Mouse (Mus musculus): ENCODE data around the gene Olfr362. TPM values are rescaled to one million over a fixed set of nuclear protein-coding genes. Genes with fewer than 3 reads are reported as not detected.
"Not testable (repeated sequence)": the region's sequence is repeated elsewhere in the genome, so short reads cannot be mapped to it uniquely, and the experiment has no call there.

Gene Olfr362
- polyA plus RNA-seq (2012; ENCODE audit: insufficient read depth, insufficient read length, missing spikeins): not detected in 2 replicates

GRCm38 (mm10) chr2:37117810-37118209 is at the start of gene Olfr362:
Gene Olfr362, minus strand, starts transcription at chr2:37117910.
- H3K27ac ChIP-seq (ENCODE audit: insufficient read depth, low read depth, low read length): no peak within 1 kb of the TSS
- TF ChIP-seq POLR2A (IDR thresholded peaks at IDR 0.05; ENCODE audit: borderline replicate concordance, low read depth, low read length): no peak
- TF ChIP-seq CTCF (IDR thresholded peaks at IDR 0.05; ENCODE audit: low read depth, low read length): no peak
- no peak within 1 kb of the TSS for H3K4me3 ChIP-seq (ENCODE audit: insufficient read depth, low read length)
- H3K4me1 ChIP-seq (ENCODE audit: control insufficient read depth, insufficient read depth, low read length): no peaks in the 10 kb centered on the region

GRCm38 (mm10) chr2:37139022-37139421 is 21.3 kb upstream of the Olfr362 start, which contains the start of gene Olfr364-ps1:
Gene Olfr364-ps1, plus strand, starts transcription at chr2:37139322.
- no peak within 1 kb of the TSS for H3K4me3 ChIP-seq (ENCODE audit: insufficient read depth, low read length)
- H3K4me1 ChIP-seq (ENCODE audit: control insufficient read depth, insufficient read depth, low read length): no peaks in the 10 kb centered on the region
- H3K27ac ChIP-seq (ENCODE audit: insufficient read depth, low read depth, low read length): no peak within 1 kb of the TSS
- TF ChIP-seq CTCF (IDR thresholded peaks at IDR 0.05; ENCODE audit: low read depth, low read length): no peak
- no peak for TF ChIP-seq POLR2A (IDR thresholded peaks at IDR 0.05; ENCODE audit: borderline replicate concordance, low read depth, low read length)

- H3K4me1 ChIP-seq (ENCODE audit: control insufficient read depth, insufficient read depth, low read length); H3K27ac ChIP-seq (ENCODE audit: insufficient read depth, low read depth, low read length); H3K4me3 ChIP-seq (ENCODE audit: insufficient read depth, low read length): not testable (repeated sequence)
These were observed 28.5 kb downstream of the Olfr362 start, which contains the start of gene Olfr361 for GRCm38 (mm10) chr2:37089190-37089589. Gene Olfr361, minus strand, starts transcription at chr2:37089290.

- Histone ChIP-seq H3K4me3 (ENCODE audit: insufficient read depth, low read length) (no peak within 1 kb of the TSS), H3K27ac (ENCODE audit: insufficient read depth, low read depth, low read length) (no peak within 1 kb of the TSS), H3K4me1 (ENCODE audit: control insufficient read depth, insufficient read depth, low read length) (no peaks in the 10 kb centered on the region)
- TF ChIP-seq CTCF (IDR thresholded peaks at IDR 0.05; ENCODE audit: low read depth, low read length): no peak
- no peak for TF ChIP-seq POLR2A (IDR thresholded peaks at IDR 0.05; ENCODE audit: borderline replicate concordance, low read depth, low read length)
These were observed 52.3 kb downstream of the Olfr362 start, which contains the start of gene Olfr360 for GRCm38 (mm10) chr2:37065446-37065845. Gene Olfr360, plus strand, starts transcription at chr2:37065746.

Other genes with a start within 250 kb of the Olfr362 start
- 0.16 and 0.41 TPM in 2 replicates for gene Olfr352, start 249.4 kb downstream of the Olfr362 start, polyA plus RNA-seq (2012; ENCODE audit: insufficient read depth, insufficient read length, missing spikeins)
- gene Olfr353, start 225.0 kb downstream of the Olfr362 start, polyA plus RNA-seq (2012; ENCODE audit: insufficient read depth, insufficient read length, missing spikeins): not detected in 2 replicates
- gene Olfr354, start 212.2 kb downstream of the Olfr362 start, polyA plus RNA-seq (2012; ENCODE audit: insufficient read depth, insufficient read length, missing spikeins): 0.07 TPM in 1 of 2 replicates, not detected in the other
- not detected in 2 replicates for gene Olfr355, start 189.0 kb downstream of the Olfr362 start, polyA plus RNA-seq (2012; ENCODE audit: insufficient read depth, insufficient read length, missing spikeins)
- not detected in 2 replicates for gene Olfr356, start 180.8 kb downstream of the Olfr362 start, polyA plus RNA-seq (2012; ENCODE audit: insufficient read depth, insufficient read length, missing spikeins)
- not detected in 2 replicates for gene Olfr357, start 124.1 kb downstream of the Olfr362 start, polyA plus RNA-seq (2012; ENCODE audit: insufficient read depth, insufficient read length, missing spikeins)
- not detected in 2 replicates for gene Olfr358, start 108.6 kb downstream of the Olfr362 start, polyA plus RNA-seq (2012; ENCODE audit: insufficient read depth, insufficient read length, missing spikeins)
- not detected in 2 replicates for gene Olfr360, start 52.2 kb downstream of the Olfr362 start, polyA plus RNA-seq (2012; ENCODE audit: insufficient read depth, insufficient read length, missing spikeins)
- not detected in 2 replicates for gene Olfr361, start 28.6 kb downstream of the Olfr362 start, polyA plus RNA-seq (2012; ENCODE audit: insufficient read depth, insufficient read length, missing spikeins)
- gene Olfr364-ps1, start 21.4 kb upstream of the Olfr362 start, polyA plus RNA-seq (2012; ENCODE audit: insufficient read depth, insufficient read length, missing spikeins): not detected in 2 replicates
- gene Olfr365, start 70.3 kb upstream of the Olfr362 start, polyA plus RNA-seq (2012; ENCODE audit: insufficient read depth, insufficient read length, missing spikeins): not detected in 2 replicates
- not detected in 2 replicates for gene Olfr366, start 93.7 kb upstream of the Olfr362 start, polyA plus RNA-seq (2012; ENCODE audit: insufficient read depth, insufficient read length, missing spikeins)
- not detected in 2 replicates for gene Olfr368, start 208.6 kb upstream of the Olfr362 start, polyA plus RNA-seq (2012; ENCODE audit: insufficient read depth, insufficient read length, missing spikeins)
- gene Pdcl, start 241.4 kb upstream of the Olfr362 start, polyA plus RNA-seq (2012; ENCODE audit: insufficient read depth, insufficient read length, missing spikeins): 47.3 and 50.3 TPM in 2 replicates